Mouse (Mus musculus): ENCODE measurements around the gene Vmn2r19.
"Not testable (repeated sequence)": the region's sequence is repeated elsewhere in the genome, so short reads cannot be mapped to it uniquely, and the experiment has no call there.

Vmn2r19 gene

DNA sequence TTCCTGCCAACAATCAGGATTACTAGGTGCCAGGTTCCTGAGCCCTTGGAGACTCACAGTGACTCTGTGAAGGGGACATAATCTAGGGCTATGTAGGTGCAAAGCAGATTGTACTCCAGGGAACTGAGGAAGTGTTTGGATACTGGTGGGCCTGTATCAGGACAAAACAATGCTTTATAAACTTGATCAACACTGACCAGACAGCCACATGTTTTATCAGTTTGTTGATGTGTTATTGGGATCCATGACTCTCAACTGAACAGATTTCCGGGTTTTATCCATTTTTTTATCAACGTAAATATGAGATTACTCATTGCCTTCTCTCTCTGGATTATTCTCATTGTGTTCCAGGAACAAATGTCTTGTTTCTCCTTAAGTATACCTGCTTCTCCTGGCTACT is at the start of gene Vmn2r19:
Vmn2r19 (plus strand) TSS at position 301 of the 400 bp plus-strand sequence.
- DNase-seq (ENCODE audit: low spot score in 2 of 2), result no peak

GRCm38 (mm10) chr6:123258946-123259345 is 49.2 kb upstream of the Vmn2r19 start:
- DNase-seq (ENCODE audit: low spot score in 2 of 2), result no peak

GRCm38 (mm10) chr6:123259889-123260603 is 48.1 kb upstream of the Vmn2r19 start:
- no peak for DNase-seq (ENCODE audit: low spot score in 2 of 2)

- DNase-seq (ENCODE audit: low spot score in 2 of 2), result no peak
These were observed 47.3 kb upstream of the Vmn2r19 start for GRCm38 (mm10) chr6:123260868-123261267.

- no peak for DNase-seq (ENCODE audit: low spot score in 2 of 2)
These were observed 46.5 kb upstream of the Vmn2r19 start, which contains the start of gene Clec4d for GRCm38 (mm10) chr6:123261555-123262161. TSS of gene Clec4d (plus strand) at chr6:123262111.

DNA sequence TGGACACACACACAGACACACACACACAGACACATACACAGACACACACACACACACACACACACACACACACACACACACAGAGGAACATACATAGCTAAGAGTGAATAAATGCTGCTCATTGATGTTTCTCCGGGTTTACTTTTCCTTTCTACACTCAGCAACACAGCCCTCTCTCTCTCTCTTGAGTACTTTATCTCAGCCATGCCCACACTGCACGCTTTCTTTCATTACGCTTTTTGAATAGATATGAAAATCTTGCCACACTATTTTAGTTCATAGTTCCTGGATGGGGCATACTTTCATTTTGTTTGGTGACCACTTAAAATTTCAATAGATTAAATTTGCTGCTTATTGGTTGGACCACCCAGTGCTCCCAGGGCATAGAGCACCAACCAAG is 43.9 kb upstream of the Vmn2r19 start:
- DNase-seq (ENCODE audit: low spot score in 2 of 2), result no peak

GRCm38 (mm10) chr6:123265809-123266208 is 42.3 kb upstream of the Vmn2r19 start:
- no peak for DNase-seq (ENCODE audit: low spot score in 2 of 2)

DNA sequence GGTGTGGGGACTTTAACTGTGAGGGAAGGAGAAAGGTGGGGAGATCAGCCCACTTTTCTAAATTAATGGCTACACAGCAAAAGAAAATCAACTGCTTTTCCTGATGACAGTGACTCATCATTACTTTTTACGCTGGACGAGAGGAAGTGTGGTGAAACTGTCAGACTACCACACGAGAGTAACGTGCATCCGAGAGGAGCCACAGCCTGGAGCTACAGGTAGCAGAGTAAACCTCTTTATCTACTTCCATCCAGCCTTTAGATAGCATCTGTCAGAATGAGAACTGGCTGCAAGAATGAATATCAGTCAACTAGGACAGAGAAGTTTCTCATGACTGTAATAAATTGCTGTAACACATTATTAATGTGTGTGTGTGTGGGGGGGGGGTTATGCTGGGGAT is 41.2 kb upstream of the Vmn2r19 start:
- DNase-seq (ENCODE audit: low spot score in 2 of 2), result no peak

- peak; percentile 3 to 16 for DNase-seq (ENCODE audit: low spot score in 2 of 2)
These were observed 28.7 kb upstream of the Vmn2r19 start for GRCm38 (mm10) chr6:123279443-123279842.

DNA sequence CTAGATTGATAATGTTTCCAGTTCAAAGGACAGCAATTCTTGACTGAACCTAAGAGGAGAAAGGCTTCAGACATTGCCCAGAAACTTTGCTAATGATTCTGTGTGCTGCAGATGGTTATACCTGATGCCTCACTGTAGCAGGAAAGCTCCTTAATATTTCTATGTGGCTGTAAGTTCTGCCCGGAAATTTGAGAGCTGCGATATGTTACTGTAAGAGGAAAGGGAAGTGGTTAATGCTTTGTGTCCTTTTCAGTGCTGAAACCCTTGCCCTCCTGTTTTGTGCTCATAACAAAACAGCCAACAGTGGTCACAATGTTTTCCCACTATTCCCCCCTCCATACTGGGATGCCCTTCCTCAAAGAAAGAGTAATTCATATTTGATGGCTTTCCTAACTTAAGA is 21.8 kb upstream of the Vmn2r19 start:
- no peak for DNase-seq (ENCODE audit: low spot score in 2 of 2)

GRCm38 (mm10) chr6:123288931-123289330 is 19.2 kb upstream of the Vmn2r19 start:
- no peak for DNase-seq (ENCODE audit: low spot score in 2 of 2)

DNA sequence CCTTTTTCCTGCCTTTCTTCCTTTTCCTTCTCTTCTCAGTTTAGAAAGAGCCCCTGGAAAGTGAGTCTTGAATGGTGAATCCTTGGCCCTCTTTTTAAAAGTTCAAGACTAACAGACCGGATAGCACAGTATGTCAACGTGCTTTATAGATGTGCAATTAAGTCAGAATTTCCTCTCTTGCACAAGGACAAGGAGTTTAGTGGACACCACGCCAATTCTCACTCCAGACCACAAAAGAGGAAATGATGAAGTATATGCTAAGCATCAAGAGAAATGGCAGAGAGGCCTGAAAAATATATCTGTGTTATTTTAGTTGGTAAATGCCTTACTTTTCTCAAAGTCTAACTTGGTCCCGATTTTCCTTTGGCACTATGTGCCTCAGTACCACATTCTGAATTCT is 18.4 kb upstream of the Vmn2r19 start, which contains the start of gene Clec4e:
Clec4e (minus strand) TSS at position 118 of the 400 bp plus-strand sequence.
- DNase-seq (ENCODE audit: low spot score in 2 of 2), result no peak

GRCm38 (mm10) chr6:123292751-123293400 is 15.3 kb upstream of the Vmn2r19 start:
- DNase-seq (ENCODE audit: low spot score in 2 of 2), result no peak

DNA sequence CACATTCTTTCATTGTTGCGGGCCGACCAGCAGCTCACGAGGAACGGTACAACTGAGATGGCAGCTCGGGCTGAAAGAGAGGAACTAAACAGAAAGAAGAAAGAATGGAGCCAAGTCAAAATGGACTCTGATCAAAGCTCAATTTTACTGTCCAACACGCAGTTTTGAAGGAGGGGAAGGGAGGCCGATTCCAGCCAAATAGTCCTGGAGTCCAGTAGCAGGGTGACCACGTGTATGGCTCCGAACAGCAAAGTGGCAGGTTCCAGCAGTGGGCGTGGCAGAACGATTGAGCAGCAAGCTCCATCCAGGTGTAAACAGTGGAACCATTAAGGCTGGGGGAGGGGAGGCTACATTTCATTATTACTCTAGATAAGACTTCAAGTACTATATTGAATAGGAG is 14.6 kb upstream of the Vmn2r19 start:
- not testable (repeated sequence) for DNase-seq (ENCODE audit: low spot score in 2 of 2)

DNA sequence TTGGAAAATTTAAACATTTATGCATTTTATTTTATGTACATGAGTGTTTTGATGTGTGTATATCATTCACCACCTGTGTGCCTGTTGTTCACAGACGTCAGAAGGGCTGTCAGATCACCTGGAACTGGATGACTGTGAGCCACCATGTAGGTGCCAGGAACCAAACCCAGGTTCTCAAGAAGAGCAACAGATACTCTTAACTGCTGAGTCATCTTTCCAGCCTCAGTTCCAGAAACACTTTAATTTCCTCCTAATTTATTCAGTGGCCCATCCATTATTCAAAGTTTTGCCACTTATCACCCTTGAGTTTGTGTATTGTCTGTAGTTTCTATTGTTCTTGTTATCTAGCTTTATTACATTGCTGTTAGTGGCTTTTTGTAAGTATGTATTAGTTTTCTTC is 11.4 kb upstream of the Vmn2r19 start:
- no peak for DNase-seq (ENCODE audit: low spot score in 2 of 2)

DNA sequence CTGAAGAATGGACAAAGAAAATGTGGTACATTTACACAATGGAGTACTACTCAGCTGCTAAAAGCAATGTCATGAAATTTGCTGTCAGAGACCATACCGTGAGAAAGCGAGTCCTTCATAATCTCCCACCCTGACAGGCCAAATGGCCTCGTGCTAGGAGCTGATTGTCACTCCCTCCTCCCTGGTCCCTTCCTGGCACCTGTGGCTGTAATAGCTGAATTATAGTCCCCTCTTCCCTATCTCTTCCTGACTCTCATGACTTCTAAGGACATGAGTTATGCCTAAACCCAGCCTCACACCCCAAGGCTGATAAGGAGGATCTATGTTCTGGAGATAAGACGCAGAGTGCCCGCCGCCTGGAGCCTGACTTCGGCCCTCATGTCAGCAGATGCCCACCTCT is 1.8 kb upstream of the Vmn2r19 start:
- DNase-seq (ENCODE audit: low spot score in 2 of 2), result not testable (repeated sequence)

DNA sequence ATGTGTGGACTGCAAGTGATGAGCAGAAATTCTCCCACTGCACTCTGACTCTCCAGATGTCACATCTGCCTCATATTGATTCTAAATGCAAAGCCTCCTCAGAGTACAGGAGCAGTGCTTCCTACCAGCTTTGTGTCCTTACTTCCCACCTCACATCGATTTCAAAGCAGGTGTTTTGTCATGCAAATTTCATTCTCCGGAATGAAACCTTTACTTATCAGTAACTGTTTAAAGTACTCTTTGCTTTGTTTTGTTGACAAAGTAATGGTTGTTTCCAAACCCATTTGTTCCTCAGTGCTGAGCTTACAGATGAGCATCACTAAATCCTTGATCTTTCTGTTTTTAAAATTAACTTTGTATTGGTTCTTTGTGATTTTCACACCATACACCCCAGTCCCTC is 24.4 kb downstream of the Vmn2r19 start:
- no peak for DNase-seq (ENCODE audit: low spot score in 2 of 2)

DNA sequence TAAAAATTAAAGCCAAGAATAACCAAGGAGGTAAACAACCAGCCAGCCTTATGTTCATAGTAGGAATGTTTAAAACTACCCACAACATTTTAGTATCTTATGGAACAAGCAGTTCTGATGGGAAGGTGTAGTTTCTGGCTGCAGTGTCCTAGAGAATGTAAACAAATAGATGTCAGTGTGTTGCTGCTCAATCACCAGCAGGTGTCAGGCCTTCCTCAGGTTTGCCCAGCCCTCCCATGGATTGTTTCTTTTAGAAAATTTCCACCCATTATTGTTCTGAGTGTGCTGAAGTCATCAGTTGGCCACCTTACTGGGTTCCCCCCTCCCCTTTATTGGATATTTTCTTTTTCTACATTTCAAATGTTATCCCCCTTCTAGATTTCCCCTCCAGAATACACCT is 32.0 kb downstream of the Vmn2r19 start:
- DNase-seq (ENCODE audit: low spot score in 2 of 2), result peak; percentile 1 to 2

GRCm38 (mm10) chr6:123346141-123346540 is 38.0 kb downstream of the Vmn2r19 start:
- no peak for DNase-seq (ENCODE audit: low spot score in 2 of 2)

Data from right cerebral cortex, adult 2 months (tissue).